Mouse (Mus musculus) cerebellum, adult (tissue): Measurements from ENCODE around the gene Nfe2l2.
"Not testable (repeated sequence)": the region's sequence is repeated elsewhere in the genome, so short reads cannot be mapped to it uniquely, and the experiment has no call there.

Experiments used
- ATAC-seq: cut with Nextera tagmentation; 2 replicates; pipeline ENCODE4 v1.9.2; 2017; ENCODE audit warnings: mild to moderate bottlenecking, moderate library complexity, mixed read lengths; ENCODE audit not compliant: insufficient number of reproducible peaks, low FRiP score, low TSS enrichment

Nfe2l2 gene

GRCm38 (mm10) chr2:75716046-75717016 lies 11.9 kb upstream of the Nfe2l2 start:
- ATAC-seq, result peak; percentile 98

- no peak for ATAC-seq
Measured at GRCm38 (mm10) chr2:75714766-75715165, 10.3 kb upstream of the Nfe2l2 start.

GRCm38 (mm10) chr2:75713083-75713482 lies 8.6 kb upstream of the Nfe2l2 start:
- no peak for ATAC-seq

- ATAC-seq, result no peak
Measured at GRCm38 (mm10) chr2:75707420-75707819, 3.0 kb upstream of the Nfe2l2 start.

GRCm38 (mm10) chr2:75706435-75706834 lies 2.0 kb upstream of the Nfe2l2 start:
- ATAC-seq, result no peak

GRCm38 (mm10) chr2:75705162-75705752 lies 816 bp upstream of the Nfe2l2 start:
- no peak for ATAC-seq

GRCm38 (mm10) chr2:75703375-75704181 lies 863 bp downstream of the Nfe2l2 start:
- ATAC-seq, result 0 out of 2 replicates have a peak, but pooled peaks have one; percentile 40

GRCm38 (mm10) chr2:75702588-75702976 lies 1.9 kb downstream of the Nfe2l2 start:
- ATAC-seq, result no peak

- no peak for ATAC-seq
Measured at GRCm38 (mm10) chr2:75701822-75702587, 2.4 kb downstream of the Nfe2l2 start.

GRCm38 (mm10) chr2:75701207-75701606 lies 3.2 kb downstream of the Nfe2l2 start:
- ATAC-seq, result no peak

GRCm38 (mm10) chr2:75700543-75700942 lies 3.9 kb downstream of the Nfe2l2 start:
- no peak for ATAC-seq

- ATAC-seq, result no peak
Measured at GRCm38 (mm10) chr2:75698874-75699273, 5.6 kb downstream of the Nfe2l2 start.

GRCm38 (mm10) chr2:75698007-75698406 lies 6.4 kb downstream of the Nfe2l2 start:
- ATAC-seq, result no peak

- ATAC-seq, result no peak
Measured at GRCm38 (mm10) chr2:75697222-75697621, 7.2 kb downstream of the Nfe2l2 start.

- no peak for ATAC-seq
Measured at GRCm38 (mm10) chr2:75696371-75696770, 8.1 kb downstream of the Nfe2l2 start.

- ATAC-seq, result no peak
Measured at GRCm38 (mm10) chr2:75695676-75696350, 8.6 kb downstream of the Nfe2l2 start.

- not testable (repeated sequence) for ATAC-seq
Measured at GRCm38 (mm10) chr2:75694926-75695325, 9.5 kb downstream of the Nfe2l2 start.

- ATAC-seq, result no peak
Measured at GRCm38 (mm10) chr2:75692369-75692768, 12.1 kb downstream of the Nfe2l2 start.

- no peak for ATAC-seq
Measured at GRCm38 (mm10) chr2:75691316-75691715, 13.1 kb downstream of the Nfe2l2 start.
